Mouse (Mus musculus): ENCODE data around the gene Nup107. TPM values are rescaled to one million over a fixed set of nuclear protein-coding genes. Genes with fewer than 3 reads are reported as not detected.

The Nup107 gene
- total and polyA plus RNA-seq, 3 experiments: 80.2 to 91.6 TPM; not detected in 1

- H3K9ac ChIP-seq (ENCODE audit: control insufficient read depth, low read depth, low read length, poor library complexity, severe bottlenecking): no peak overlapping the region
- H3K4me1 ChIP-seq (ENCODE audit: control insufficient read depth in 1 of 2, insufficient read depth in 2 of 2, low read length in 2 of 2): peaks cover 3 to 10% of the 10 kb centered on the region in 2 experiments; a peak in 2 of 4 replicates
- no peaks in the 10 kb centered on the region for H3K27me3 ChIP-seq (ENCODE audit: control insufficient read depth in 1 of 2, insufficient read depth in 2 of 2, low read length in 2 of 2)
- H3K27ac ChIP-seq (ENCODE audit: control insufficient read depth, low read depth, low read length): no peak overlapping the region
- no peaks in the 10 kb centered on the region for H3K79me2 ChIP-seq (ENCODE audit: control insufficient read depth, insufficient read depth, low read length, poor library complexity)
- H3K36me3 ChIP-seq (ENCODE audit: control insufficient read depth in 1 of 2, insufficient read depth in 2 of 2, low read length in 2 of 2): peaks cover 0 to 11% of the 10 kb centered on the region in 2 experiments; a peak in 2 of 4 replicates
- no peaks in the 10 kb centered on the region for H3K9me3 ChIP-seq (replicated peaks; ENCODE audit: insufficient read depth, low read length)
- no peak overlapping the region for H3K4me3 ChIP-seq (ENCODE audit: control insufficient read depth in 1 of 2, insufficient read depth in 1 of 2, low read depth in 2 of 2, low read length in 2 of 2)
- TF ChIP-seq BHLHE40 (IDR thresholded peaks at IDR 0.05; ENCODE audit: borderline replicate concordance, low read depth, low read length): no peak
- no peak for TF ChIP-seq CHD2 (IDR thresholded peaks at IDR 0.05; ENCODE audit: low read length)
- no peak for TF ChIP-seq POLR2AphosphoS2 (IDR thresholded peaks at IDR 0.05; ENCODE audit: low read length)
- TF ChIP-seq MYB (IDR thresholded peaks at IDR 0.05; ENCODE audit: low read depth, low read length): no peak
- TF ChIP-seq MAX (IDR thresholded peaks at IDR 0.05; ENCODE audit: low read length): no peak
- DNase-seq (ENCODE audit: low read depth, low spot score): no peak
Observed at GRCm38 (mm10) chr10:117727518-117728110, 64.9 kb downstream of the Nup107 start.

- Histone ChIP-seq H3K4me1 (ENCODE audit: control insufficient read depth in 1 of 2, insufficient read depth in 2 of 2, low read length in 2 of 2) (peaks cover 0 to 4% of the 10 kb centered on the region in 2 experiments; a peak in 1 of 4 replicates), H3K27ac (ENCODE audit: control insufficient read depth, low read depth, low read length) (no peak overlapping the region), H3K4me3 (ENCODE audit: control insufficient read depth in 1 of 2, insufficient read depth in 1 of 2, low read depth in 2 of 2, low read length in 2 of 2) (no peak overlapping the region), H3K27me3 (ENCODE audit: control insufficient read depth in 1 of 2, insufficient read depth in 2 of 2, low read length in 2 of 2) (no peaks in the 10 kb centered on the region), H3K79me2 (ENCODE audit: control insufficient read depth, insufficient read depth, low read length, poor library complexity) (no peaks in the 10 kb centered on the region), H3K9ac (ENCODE audit: control insufficient read depth, low read depth, low read length, poor library complexity, severe bottlenecking) (no peak overlapping the region), H3K9me3 (replicated peaks; ENCODE audit: insufficient read depth, low read length) (no peaks in the 10 kb centered on the region), H3K36me3 (ENCODE audit: control insufficient read depth in 1 of 2, insufficient read depth in 2 of 2, low read length in 2 of 2) (peaks cover 0 to 6% of the 10 kb centered on the region in 2 experiments; a peak in 2 of 4 replicates)
- TF ChIP-seq EP300 (IDR thresholded peaks at IDR 0.05; ENCODE audit: low read depth in 1 of 2, low read length in 2 of 2): no peak
- TF ChIP-seq GABPA (IDR thresholded peaks at IDR 0.05; ENCODE audit: low read depth, low read length): no peak
- no peak for TF ChIP-seq ZMIZ1 (IDR thresholded peaks at IDR 0.05; ENCODE audit: low read depth, low read length)
- no peak for TF ChIP-seq POLR2AphosphoS5 (IDR thresholded peaks at IDR 0.05; ENCODE audit: borderline replicate concordance, low read depth, low read length)
- DNase-seq (ENCODE audit: low read depth, low spot score): no peak
Observed at GRCm38 (mm10) chr10:117726888-117727385, 65.6 kb downstream of the Nup107 start.

DNA sequence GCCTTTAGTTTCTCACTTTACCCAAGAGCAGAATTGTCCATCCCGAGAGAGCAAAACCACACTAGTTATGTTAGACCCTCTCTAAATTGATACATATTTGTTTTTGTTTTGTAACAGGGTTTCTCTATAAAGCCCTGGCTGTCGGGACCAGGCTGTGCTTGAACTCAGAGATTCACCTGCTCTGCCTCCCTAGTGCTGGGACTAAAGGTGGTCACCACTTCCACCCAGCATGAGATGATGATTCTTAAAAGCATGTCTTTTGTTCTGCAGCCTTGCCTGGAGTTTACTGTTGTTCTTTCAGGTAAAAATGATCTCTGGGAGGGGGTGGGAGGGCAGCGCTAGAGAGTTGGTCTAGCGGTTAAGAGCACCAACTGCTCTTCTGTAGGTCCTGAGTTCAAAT lies 66.2 kb downstream of the Nup107 start:
- Histone ChIP-seq H3K27me3 (ENCODE audit: control insufficient read depth in 1 of 2, insufficient read depth in 2 of 2, low read length in 2 of 2) (no peaks in the 10 kb centered on the region), H3K36me3 (ENCODE audit: control insufficient read depth in 1 of 2, insufficient read depth in 2 of 2, low read length in 2 of 2) (peaks cover 0 to 2% of the 10 kb centered on the region in 2 experiments; a peak in 2 of 4 replicates), H3K27ac (ENCODE audit: control insufficient read depth, low read depth, low read length) (no peak overlapping the region), H3K9ac (ENCODE audit: control insufficient read depth, low read depth, low read length, poor library complexity, severe bottlenecking) (no peak overlapping the region), H3K4me1 (ENCODE audit: control insufficient read depth in 1 of 2, insufficient read depth in 2 of 2, low read length in 2 of 2) (peaks cover 0 to 3% of the 10 kb centered on the region in 2 experiments; a peak in 1 of 4 replicates), H3K9me3 (replicated peaks; ENCODE audit: insufficient read depth, low read length) (no peaks in the 10 kb centered on the region), H3K79me2 (ENCODE audit: control insufficient read depth, insufficient read depth, low read length, poor library complexity) (no peaks in the 10 kb centered on the region), H3K4me3 (ENCODE audit: control insufficient read depth in 1 of 2, insufficient read depth in 1 of 2, low read depth in 2 of 2, low read length in 2 of 2) (no peak overlapping the region)
- TF ChIP-seq MXI1 (IDR thresholded peaks at IDR 0.05; ENCODE audit: low read depth, low read length) (no peak), ZC3H11A (IDR thresholded peaks at IDR 0.05; ENCODE audit: low read depth, low read length) (no peak), TBP (IDR thresholded peaks at IDR 0.05; ENCODE audit: low read depth, low read length) (no peak)
- no peak for DNase-seq (ENCODE audit: low read depth, low spot score)
